Mouse (Mus musculus) hindbrain, postnatal 0 days (tissue): ENCODE data around the gene Tead3. TPM values are rescaled to one million over a fixed set of nuclear protein-coding genes. Genes with fewer than 3 reads are reported as not detected.
A peak's percentile ranks its signal among the peaks of the same experiment; 100 is the strongest.
"Not testable (repeated sequence)": the region's sequence is repeated elsewhere in the genome, so short reads cannot be mapped to it uniquely, and the experiment has no call there.

Source experiments
- ATAC-seq: fragments of 200-750 bp; cut with Nextera tagmentation; 2 replicates; pipeline ENCODE4 v1.8.0; 2017; ENCODE audit warnings: mild to moderate bottlenecking, moderate TSS enrichment, moderate library complexity
- DNase-seq: peaks from one replicate; pipeline ENCODE4 v3.0.0-alpha.2; 2015; ENCODE audit warnings: low spot score
- H3K27ac ChIP-seq: fragments of 300-500 bp; sonication (generic); 2 replicates; pipeline ENCODE4 v1.5.1; 2014; ENCODE audit warnings: mild to moderate bottlenecking
- H3K27me3 ChIP-seq: fragments of 300-500 bp; sonication (generic); 2 replicates; pipeline ENCODE4 v1.6.1; 2014; ENCODE audit warnings: low read length, mixed read lengths; ENCODE audit not compliant: insufficient read depth
- H3K36me3 ChIP-seq: fragments of 300-500 bp; sonication (generic); 2 replicates; pipeline ENCODE4 v1.6.1; 2014; ENCODE audit warnings: low read length, mixed read lengths; ENCODE audit not compliant: insufficient read depth
- H3K4me1 ChIP-seq: fragments of 300-500 bp; sonication (generic); 2 replicates; pipeline ENCODE4 v1.6.1; 2014; ENCODE audit warnings: antibody characterized with exemption, low read length, mixed read lengths; ENCODE audit not compliant: insufficient read depth
- H3K4me2 ChIP-seq: fragments of 300-500 bp; sonication (generic); 2 replicates; pipeline ENCODE4 v1.6.1; 2014; ENCODE audit warnings: low read depth, mild to moderate bottlenecking, low read length, moderate library complexity, mixed read lengths
- H3K4me3 ChIP-seq: fragments of 300-500 bp; sonication (generic); 2 replicates; pipeline ENCODE4 v1.5.1; 2014; ENCODE audit warnings: low read length
- H3K9ac ChIP-seq: fragments of 300-500 bp; sonication (generic); replicated peaks from 2 replicates; pipeline ENCODE4 v1.6.1; 2014; ENCODE audit warnings: mild to moderate bottlenecking, low read length, moderate library complexity, mixed read lengths
- H3K9me3 ChIP-seq: fragments of 300-500 bp; sonication (generic); 2 replicates; pipeline ENCODE4 v1.6.1; 2016; ENCODE audit warnings: low read length, mixed read lengths
- CTCF ChIP-seq: IDR thresholded peaks from 2 replicates; pipeline ENCODE4 v1.5.1; 2016; ENCODE audit warnings: antibody characterized with exemption, control low read depth, low read depth
- WGBS: fragments of 180-500 bp; shearing (Covaris S2); extraction: QIAGEN DNeasy Blood & Tissue Kit; methylation state at CpG from one replicate; pipeline ENCODE4 v1.1.7; 2014; 5-methylcytosine and 5-hydroxymethylcytosine counted together
- polyA plus RNA-seq: library from polyadenylated mRNA; unstranded; fragments of >200 nt; fragmentation: Nextera tagmentation; extraction: Ambion mirVana; gene quantifications from 2 replicates; pipeline ENCODE4 v1.2.1, GENCODE M21; 2015
- total RNA-seq: library from RNA; depleted of rRNA; stranded (reverse); fragments of >200 nt; gene quantifications from 2 replicates; pipeline ENCODE4 v1.2.3, GENCODE M21; 2014

The Tead3 gene
- total and polyA plus RNA-seq, 2 experiments from 2014 or later, result 1.7 to 9.4 TPM

- H3K4me1 ChIP-seq, result peaks cover 17% of the 10 kb centered on the region
- peak within 1 kb of the TSS; percentile 96 for H3K27ac ChIP-seq
- no peaks in the 10 kb centered on the region for H3K9me3 ChIP-seq
- H3K4me2 ChIP-seq, result peak within 1 kb of the TSS; percentile 88
- peak; percentile 99 for DNase-seq
- H3K36me3 ChIP-seq, result peaks cover 15% of the 10 kb centered on the region
- peak within 1 kb of the TSS; percentile 67 for H3K4me3 ChIP-seq
- H3K9ac ChIP-seq, result peak within 1 kb of the TSS; percentile 75
- peak; percentile 90 for ATAC-seq
- under 1% methylated on average over 66 of the region's 67 CpGs for WGBS
- peak; percentile 90 for TF ChIP-seq CTCF
- no peaks in the 10 kb centered on the region for H3K27me3 ChIP-seq
Observed at GRCm38 (mm10) chr17:28328366-28328928, 22.2 kb downstream of the Tead3 start, which contains the start of gene Rpl10a. Gene Rpl10a, plus strand, starts transcription at chr17:28328471.

DNA sequence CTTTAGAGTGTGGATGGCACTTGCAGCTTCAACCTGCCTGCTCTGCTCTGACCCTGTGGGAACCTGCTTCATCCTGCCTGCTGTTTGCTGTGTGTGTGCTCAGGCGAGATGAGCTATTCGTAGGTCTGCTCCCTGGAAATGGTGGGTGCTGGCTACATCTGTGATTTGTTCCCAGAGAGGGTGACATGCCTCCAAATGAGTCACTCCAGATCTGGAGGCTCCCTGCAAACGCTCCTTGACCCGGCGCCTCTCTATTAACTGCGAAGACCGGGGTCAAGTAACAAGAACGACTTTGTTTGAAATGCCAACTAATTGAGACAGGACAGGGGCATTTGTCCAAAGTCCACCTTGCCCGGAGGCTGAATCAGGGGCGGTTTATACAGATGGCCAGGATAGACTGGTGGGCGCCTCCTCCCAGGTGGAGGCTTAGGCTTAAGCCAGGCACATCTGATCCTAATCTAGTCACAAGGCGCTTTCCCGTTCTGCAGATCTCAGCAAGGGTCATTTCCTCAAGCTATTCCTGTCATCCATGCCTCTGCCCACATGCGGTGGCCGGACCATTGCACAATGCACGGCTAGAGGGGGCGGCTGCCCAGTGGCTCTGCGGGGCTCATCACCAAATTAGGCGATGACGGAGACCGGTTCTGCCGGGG, 22.8 kb downstream of the Tead3 start:
- peaks cover 15% of the 10 kb centered on the region for H3K36me3 ChIP-seq
- H3K27me3 ChIP-seq, result no peaks in the 10 kb centered on the region
- H3K27ac ChIP-seq, result peak overlapping the region; percentile 96
- H3K9me3 ChIP-seq, result no peaks in the 10 kb centered on the region
- H3K4me3 ChIP-seq, result peak overlapping the region; percentile 67
- H3K4me2 ChIP-seq, result peak overlapping the region; percentile 88
- peaks cover 17% of the 10 kb centered on the region for H3K4me1 ChIP-seq
- TF ChIP-seq CTCF, result no peak
- peak overlapping the region; percentile 75 for H3K9ac ChIP-seq
- DNase-seq (no peak), ATAC-seq (peak; percentile 67)
- WGBS, result 11% methylated on average over 22 of the region's 22 CpGs

- H3K4me2 ChIP-seq, result no peak overlapping the region
- ATAC-seq, result no peak
- no peak overlapping the region for H3K4me3 ChIP-seq
- H3K4me1 ChIP-seq, result peaks cover 17% of the 10 kb centered on the region
- no peaks in the 10 kb centered on the region for H3K9me3 ChIP-seq
- no peak for DNase-seq
- no peak overlapping the region for H3K9ac ChIP-seq
- no peaks in the 10 kb centered on the region for H3K27me3 ChIP-seq
- WGBS, result 78% methylated on average over 3 of the region's 3 CpGs
- H3K27ac ChIP-seq, result peak overlapping the region; percentile 96; the same call in 1 of the 2 replicates
- TF ChIP-seq CTCF, result no peak
- H3K36me3 ChIP-seq, result peaks cover 15% of the 10 kb centered on the region
Observed at GRCm38 (mm10) chr17:28326951-28327350, 23.7 kb downstream of the Tead3 start.

- WGBS, result 93% methylated on average over 8 of the region's 8 CpGs
- Histone ChIP-seq H3K36me3 (peaks cover 6% of the 10 kb centered on the region), H3K4me2 (no peak overlapping the region), H3K4me1 (peaks cover 17% of the 10 kb centered on the region), H3K9ac (no peak overlapping the region), H3K27me3 (no peaks in the 10 kb centered on the region), H3K27ac (no peak overlapping the region), H3K9me3 (no peaks in the 10 kb centered on the region), H3K4me3 (no peak overlapping the region)
- no peak for TF ChIP-seq CTCF
- DNase-seq (no peak), ATAC-seq (no peak)
Observed at GRCm38 (mm10) chr17:28325751-28326150, 24.9 kb downstream of the Tead3 start.

- H3K4me2 ChIP-seq, DNase-seq, ATAC-seq, H3K4me3 ChIP-seq, H3K9me3 ChIP-seq, H3K36me3 ChIP-seq, H3K27me3 ChIP-seq, H3K27ac ChIP-seq, H3K9ac ChIP-seq, H3K4me1 ChIP-seq: not testable (repeated sequence)
- 96% methylated on average over 7 of the region's 7 CpGs for WGBS
- 0 out of 2 replicates have a peak, but pooled peaks have one; percentile 11 for TF ChIP-seq CTCF
Observed at GRCm38 (mm10) chr17:28324416-28324815, 26.2 kb downstream of the Tead3 start.

GRCm38 (mm10) chr17:28323786-28324185, 26.8 kb downstream of the Tead3 start:
- Histone ChIP-seq H3K27ac (no peak overlapping the region), H3K4me1 (peaks cover 8% of the 10 kb centered on the region), H3K9ac (no peak overlapping the region), H3K4me3 (no peak overlapping the region), H3K27me3 (no peaks in the 10 kb centered on the region), H3K36me3 (no peaks in the 10 kb centered on the region), H3K4me2 (no peak overlapping the region), H3K9me3 (no peaks in the 10 kb centered on the region)
- DNase-seq (no peak), ATAC-seq (no peak)
- no peak for TF ChIP-seq CTCF
- 93% methylated on average over 8 of the region's 8 CpGs for WGBS

DNA sequence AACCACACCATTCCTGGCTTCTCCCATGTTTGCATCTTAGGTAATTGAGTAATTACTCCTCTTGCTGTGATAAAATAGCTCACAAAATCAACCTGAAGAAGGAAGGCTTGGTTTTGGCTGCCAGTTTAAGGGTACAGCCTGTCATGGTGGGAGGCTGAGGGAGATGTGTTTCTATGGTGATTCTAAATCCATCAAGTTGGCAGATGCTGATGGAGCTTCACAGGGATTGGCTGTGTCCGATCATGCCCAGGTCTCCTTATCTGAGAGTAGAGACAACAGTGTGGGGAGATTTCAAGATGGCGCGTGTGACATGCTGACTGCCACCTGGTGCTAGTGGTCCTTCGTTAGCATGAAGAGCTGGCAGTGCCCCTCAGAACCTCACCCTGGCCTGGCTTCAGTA, 28.9 kb downstream of the Tead3 start:
- DNase-seq (no peak), ATAC-seq (no peak)
- Histone ChIP-seq H3K9ac (no peak overlapping the region), H3K4me1 (no peaks in the 10 kb centered on the region), H3K4me3 (no peak overlapping the region), H3K4me2 (no peak overlapping the region), H3K27me3 (no peaks in the 10 kb centered on the region), H3K36me3 (peaks cover under 1% of the 10 kb centered on the region; the same call in 1 of the 2 replicates), H3K9me3 (no peaks in the 10 kb centered on the region), H3K27ac (no peak overlapping the region)
- WGBS, result 90% methylated on average over 4 of the region's 4 CpGs
- TF ChIP-seq CTCF, result no peak
